Mouse (Mus musculus): ENCODE measurements at regions not wholly inside any gene's neighbourhood (a gene's known extent, or its start where the extent isn't known, plus 50 kb on each side); places are given as distances from the start of the nearest gene placed in this dataset.
"Not testable (repeated sequence)": the region's sequence is repeated elsewhere in the genome, so short reads cannot be mapped to it uniquely, and the experiment has no call there.

DNA sequence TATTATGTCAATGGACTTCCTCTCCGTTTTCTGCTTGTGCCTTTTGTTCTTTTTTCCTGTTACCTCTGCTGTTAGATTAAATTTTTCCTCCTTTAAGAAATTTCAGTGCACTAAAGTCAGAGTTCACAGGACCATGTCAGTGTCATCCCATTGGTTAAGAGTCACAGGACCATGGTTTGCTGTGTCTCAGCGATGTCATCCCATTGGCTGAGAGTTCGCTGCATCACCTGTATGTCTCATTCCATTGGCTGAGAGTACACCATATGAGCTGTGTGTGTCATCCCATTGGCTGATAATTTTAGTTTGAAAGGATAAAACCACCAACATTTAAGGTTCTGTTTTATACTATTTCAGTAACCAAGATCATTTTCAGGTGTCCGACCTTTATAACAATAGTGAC lies 50.7 kb upstream of the Jade1 start:
- no peak overlapping the region for H3K4me2 ChIP-seq
- no peaks in the 10 kb centered on the region for H3K27me3 ChIP-seq
- no peaks in the 10 kb centered on the region for H3K9me3 ChIP-seq
- ATAC-seq (ENCODE audit: insufficient number of reproducible peaks, insufficient read depth, low FRiP score, low TSS enrichment, low read depth) = no peak
- H3K27ac ChIP-seq = no peak overlapping the region
- no peak overlapping the region for H3K9ac ChIP-seq (replicated peaks)
- 90% methylated on average over 4 of the region's 4 CpGs for whole genome bisulfite sequencing
- H3K4me1 ChIP-seq (replicated peaks) = no peaks in the 10 kb centered on the region
- no peaks in the 10 kb centered on the region for H3K36me3 ChIP-seq
- no peak overlapping the region for H3K4me3 ChIP-seq (replicated peaks)

DNA sequence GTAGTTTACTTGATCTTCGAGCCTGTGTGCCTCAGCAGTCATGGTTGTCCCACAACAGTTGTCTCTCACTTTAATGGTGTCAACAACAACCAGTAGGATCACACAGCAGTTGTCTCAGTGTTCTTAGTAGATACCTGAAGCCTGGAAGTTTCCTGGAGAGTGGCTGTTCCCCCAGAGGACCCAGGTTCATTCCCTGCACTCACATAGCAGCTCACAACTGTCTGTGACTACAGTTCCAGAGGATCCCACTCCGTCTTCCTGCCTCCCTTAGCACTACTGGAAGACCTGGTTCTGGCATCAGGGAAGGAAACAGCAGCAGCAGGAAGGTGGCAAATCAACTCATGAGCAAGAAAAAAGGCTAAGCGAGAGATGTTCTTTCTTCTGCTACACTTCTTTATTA lies 53.4 kb upstream of the Jade1 start:
- Histone ChIP-seq H3K4me2 (no peak overlapping the region), H3K4me3 (replicated peaks) (no peak overlapping the region), H3K4me1 (replicated peaks) (no peaks in the 10 kb centered on the region), H3K9ac (replicated peaks) (no peak overlapping the region), H3K9me3 (no peaks in the 10 kb centered on the region), H3K36me3 (no peaks in the 10 kb centered on the region), H3K27ac (no peak overlapping the region), H3K27me3 (no peaks in the 10 kb centered on the region)
- ATAC-seq (ENCODE audit: insufficient number of reproducible peaks, insufficient read depth, low FRiP score, low TSS enrichment, low read depth) = no peak
- 85% methylated on average over 3 of the region's 3 CpGs for WGBS

DNA sequence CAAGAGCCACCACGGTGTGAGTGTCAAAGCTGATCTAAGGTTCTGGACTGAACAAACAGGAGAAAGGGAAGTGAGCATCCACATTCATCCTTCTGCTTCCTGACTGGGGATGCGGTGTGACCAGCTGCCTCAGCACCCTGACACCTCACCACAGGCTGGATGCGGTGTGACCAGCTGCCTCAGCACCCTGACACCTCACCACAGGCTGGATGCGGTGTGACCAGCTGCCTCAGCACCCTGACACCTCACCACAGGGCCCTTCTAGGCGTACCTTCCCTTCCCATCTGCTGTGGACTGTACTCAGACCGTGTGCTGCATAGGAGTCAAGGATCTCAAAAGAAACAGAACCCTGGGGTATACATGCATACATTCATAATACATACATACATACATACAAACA lies 53.9 kb upstream of the Jade1 start:
- H3K9ac ChIP-seq (replicated peaks); H3K4me3 ChIP-seq (replicated peaks); H3K36me3 ChIP-seq; H3K4me1 ChIP-seq (replicated peaks); H3K27ac ChIP-seq; H3K4me2 ChIP-seq; H3K27me3 ChIP-seq; H3K9me3 ChIP-seq; ATAC-seq (ENCODE audit: insufficient number of reproducible peaks, insufficient read depth, low FRiP score, low TSS enrichment, low read depth): not testable (repeated sequence)
- 63% methylated on average over 6 of the region's 6 CpGs for WGBS

DNA sequence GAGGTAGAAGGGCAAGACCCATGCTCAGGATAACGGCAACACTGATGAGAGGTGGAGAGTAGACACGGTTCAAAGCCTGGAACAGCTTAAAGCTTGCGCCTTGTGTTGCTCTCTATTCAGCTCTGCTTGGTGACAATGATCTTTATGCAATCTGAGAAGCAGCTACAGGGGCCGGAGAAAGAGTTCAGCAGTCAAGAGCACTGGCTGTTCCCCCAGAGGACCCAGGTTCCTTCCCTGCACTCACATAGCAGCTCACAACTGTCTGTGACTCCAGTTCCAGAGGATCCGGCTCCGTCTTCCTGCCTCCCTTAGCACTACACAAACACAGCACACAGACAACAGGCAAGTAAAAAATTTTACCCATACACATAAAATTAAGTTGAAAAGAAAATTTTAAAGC lies 54.4 kb upstream of the Jade1 start:
- Histone ChIP-seq H3K9me3 (no peaks in the 10 kb centered on the region), H3K27me3 (no peaks in the 10 kb centered on the region), H3K27ac (no peak overlapping the region), H3K4me2 (no peak overlapping the region), H3K4me3 (replicated peaks) (no peak overlapping the region), H3K9ac (replicated peaks) (no peak overlapping the region), H3K36me3 (no peaks in the 10 kb centered on the region), H3K4me1 (replicated peaks) (no peaks in the 10 kb centered on the region)
- no peak for ATAC-seq (ENCODE audit: insufficient number of reproducible peaks, insufficient read depth, low FRiP score, low TSS enrichment, low read depth)
- WGBS = 77% methylated on average over 6 of the region's 6 CpGs

DNA sequence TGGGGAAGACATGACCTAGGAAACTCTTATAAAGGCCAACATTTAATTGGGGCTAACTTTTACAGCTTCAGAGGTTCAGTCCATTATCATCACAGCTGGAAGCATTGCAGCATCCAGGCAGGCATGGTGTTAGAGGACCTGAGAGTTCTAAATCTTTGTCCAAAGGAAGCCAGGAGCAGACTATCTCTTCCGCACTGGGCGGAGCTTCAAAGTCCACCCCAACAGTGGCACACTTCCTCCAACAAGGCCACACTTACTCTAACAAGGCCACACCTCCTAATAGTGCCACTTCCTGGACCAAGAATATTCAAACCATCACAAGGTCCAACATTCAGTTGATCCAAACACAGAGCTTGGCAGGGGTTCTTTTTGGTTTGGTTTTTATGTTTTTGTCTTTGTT lies 55.9 kb upstream of the Jade1 start:
- H3K9ac ChIP-seq (replicated peaks) = no peak overlapping the region
- no peak for ATAC-seq (ENCODE audit: insufficient number of reproducible peaks, insufficient read depth, low FRiP score, low TSS enrichment, low read depth)
- H3K27ac ChIP-seq = no peak overlapping the region
- no peaks in the 10 kb centered on the region for H3K27me3 ChIP-seq
- 91% methylated on average over 2 of the region's 2 CpGs for WGBS
- H3K9me3 ChIP-seq = no peaks in the 10 kb centered on the region
- no peak overlapping the region for H3K4me2 ChIP-seq
- no peaks in the 10 kb centered on the region for H3K36me3 ChIP-seq
- no peaks in the 10 kb centered on the region for H3K4me1 ChIP-seq (replicated peaks)
- H3K4me3 ChIP-seq (replicated peaks) = no peak overlapping the region

DNA sequence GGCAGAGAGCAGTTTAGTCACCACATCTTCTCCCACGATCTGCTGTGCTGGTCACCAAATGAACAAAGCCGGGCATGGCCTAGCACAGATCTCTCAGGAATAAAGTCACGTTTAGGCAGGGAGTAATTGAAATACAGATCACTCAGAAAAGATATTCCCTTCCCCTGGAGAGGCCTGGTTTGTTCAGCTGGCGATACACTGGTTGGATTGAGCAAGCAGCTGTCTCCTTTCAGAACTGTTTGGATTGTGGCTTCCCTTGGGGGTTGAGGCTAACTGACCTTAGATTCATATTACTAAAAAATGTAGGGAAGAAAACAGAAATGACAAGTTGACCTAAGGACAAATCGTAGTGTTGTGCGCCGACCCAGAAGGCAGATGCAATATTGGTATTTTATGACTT lies 56.7 kb upstream of the Jade1 start:
- Histone ChIP-seq H3K4me3 (replicated peaks) (no peak overlapping the region), H3K9me3 (no peaks in the 10 kb centered on the region), H3K9ac (replicated peaks) (no peak overlapping the region), H3K36me3 (no peaks in the 10 kb centered on the region), H3K4me1 (replicated peaks) (no peaks in the 10 kb centered on the region), H3K4me2 (no peak overlapping the region), H3K27ac (no peak overlapping the region), H3K27me3 (no peaks in the 10 kb centered on the region)
- 81% methylated on average over 7 of the region's 7 CpGs for WGBS
- no peak for ATAC-seq (ENCODE audit: insufficient number of reproducible peaks, insufficient read depth, low FRiP score, low TSS enrichment, low read depth)

DNA sequence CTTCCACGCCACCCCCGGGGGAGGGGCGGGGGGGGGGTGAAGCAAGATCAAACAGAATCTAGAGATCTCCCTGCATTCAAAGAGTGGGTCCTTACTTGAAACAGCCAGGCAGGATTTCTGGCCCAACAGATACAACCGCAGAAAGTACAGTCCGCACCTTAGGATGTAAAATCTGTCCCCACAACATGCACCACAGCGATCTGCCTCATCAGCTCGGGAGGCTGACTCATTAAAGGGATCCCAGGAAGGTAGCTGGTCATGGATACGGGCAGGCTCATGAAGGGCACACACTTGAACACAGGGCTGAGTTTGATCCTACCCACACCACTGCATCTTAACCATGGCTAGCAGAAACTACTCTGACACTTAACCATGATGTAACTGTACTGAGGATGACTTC lies 57.8 kb upstream of the Jade1 start:
- no peaks in the 10 kb centered on the region for H3K9me3 ChIP-seq
- H3K4me1 ChIP-seq (replicated peaks) = no peaks in the 10 kb centered on the region
- no peak overlapping the region for H3K9ac ChIP-seq (replicated peaks)
- no peaks in the 10 kb centered on the region for H3K27me3 ChIP-seq
- H3K27ac ChIP-seq = no peak overlapping the region
- H3K4me2 ChIP-seq = no peak overlapping the region
- no peak for ATAC-seq (ENCODE audit: insufficient number of reproducible peaks, insufficient read depth, low FRiP score, low TSS enrichment, low read depth)
- no peaks in the 10 kb centered on the region for H3K36me3 ChIP-seq
- H3K4me3 ChIP-seq (replicated peaks) = no peak overlapping the region
- WGBS = 75% methylated on average over 8 of the region's 8 CpGs

DNA sequence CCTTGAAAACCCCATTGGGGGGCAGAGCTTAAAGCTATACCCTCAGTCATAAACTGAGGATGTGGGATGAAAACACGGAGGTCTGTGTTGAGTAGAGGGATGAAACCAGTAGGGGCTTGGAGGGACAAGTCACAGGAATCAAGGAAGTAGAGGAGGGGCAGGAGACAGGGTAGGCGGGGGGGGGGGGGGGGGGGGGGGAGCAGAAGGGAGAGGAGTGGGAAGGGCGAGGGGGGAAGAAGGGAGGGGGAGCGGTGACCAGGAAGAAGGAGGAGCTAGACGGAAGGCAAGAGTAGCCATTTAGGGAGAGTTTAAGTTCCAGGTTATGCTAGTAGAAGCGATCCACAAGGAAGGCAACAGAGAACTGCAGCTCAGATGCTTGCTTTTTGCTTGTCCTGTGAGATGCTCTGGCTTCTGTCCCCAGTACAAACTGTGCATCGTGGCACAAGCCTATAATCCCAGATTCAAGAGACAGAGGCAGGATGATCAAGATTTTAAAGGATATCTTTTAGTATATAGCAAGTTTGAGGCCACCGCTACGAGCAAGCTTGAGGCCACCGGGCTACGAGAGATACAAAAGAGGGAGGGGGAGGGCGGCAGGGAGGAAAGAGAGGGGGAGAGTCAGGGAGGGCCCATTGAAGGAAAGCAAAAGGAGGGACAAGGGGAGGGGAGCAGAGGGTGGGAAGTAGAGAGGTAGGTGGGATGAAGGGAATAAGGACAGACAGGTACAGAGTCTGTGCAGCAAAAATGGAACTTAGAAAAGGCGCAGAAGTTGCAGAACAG lies 58.4 kb upstream of the Jade1 start:
- Histone ChIP-seq H3K36me3 (no peaks in the 10 kb centered on the region), H3K4me1 (replicated peaks) (no peaks in the 10 kb centered on the region), H3K4me3 (replicated peaks) (no peak overlapping the region), H3K9ac (replicated peaks) (no peak overlapping the region), H3K4me2 (no peak overlapping the region), H3K27ac (no peak overlapping the region), H3K9me3 (no peaks in the 10 kb centered on the region), H3K27me3 (no peaks in the 10 kb centered on the region)
- 57% methylated on average over 11 of the region's 13 CpGs for WGBS
- ATAC-seq (ENCODE audit: insufficient number of reproducible peaks, insufficient read depth, low FRiP score, low TSS enrichment, low read depth) = no peak

- no peaks in the 10 kb centered on the region for H3K4me1 ChIP-seq (replicated peaks)
- no peak for ATAC-seq (ENCODE audit: insufficient number of reproducible peaks, insufficient read depth, low FRiP score, low TSS enrichment, low read depth)
- H3K4me2 ChIP-seq = no peak overlapping the region
- no peaks in the 10 kb centered on the region for H3K9me3 ChIP-seq
- 86% methylated on average over 3 of the region's 3 CpGs for WGBS
- H3K4me3 ChIP-seq (replicated peaks) = no peak overlapping the region
- no peak overlapping the region for H3K9ac ChIP-seq (replicated peaks)
- H3K27me3 ChIP-seq = no peaks in the 10 kb centered on the region
- no peak overlapping the region for H3K27ac ChIP-seq
- no peaks in the 10 kb centered on the region for H3K36me3 ChIP-seq
These were observed 59.6 kb upstream of the Jade1 start for GRCm38 (mm10) chr3:41495893-41496292.

DNA sequence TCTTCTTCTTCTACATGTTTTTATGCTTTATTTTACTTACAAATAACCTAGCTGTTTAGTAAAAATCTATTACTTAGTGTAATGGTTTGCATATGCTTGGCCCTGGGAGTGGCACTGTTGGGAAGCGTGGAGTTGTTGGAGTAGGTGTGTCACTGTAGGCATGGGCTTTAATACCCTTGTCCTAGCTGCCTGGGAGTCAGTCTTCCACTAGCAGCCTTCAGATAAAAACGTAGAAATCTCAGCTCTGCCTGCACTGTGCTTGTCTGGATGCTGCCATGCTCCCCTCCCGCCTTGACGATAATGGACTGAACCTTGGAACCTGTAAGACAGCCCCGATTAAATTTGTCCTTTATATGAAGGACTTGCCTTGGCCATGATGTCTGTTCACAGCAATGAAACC lies 60.4 kb upstream of the Jade1 start:
- Histone ChIP-seq H3K4me2 (no peak overlapping the region), H3K4me3 (replicated peaks) (no peak overlapping the region), H3K36me3 (no peaks in the 10 kb centered on the region), H3K9ac (replicated peaks) (no peak overlapping the region), H3K4me1 (replicated peaks) (0 out of 2 replicates have a peak, but pooled peaks cover 4% of the 10 kb centered on the region), H3K27me3 (no peaks in the 10 kb centered on the region), H3K9me3 (no peaks in the 10 kb centered on the region), H3K27ac (no peak overlapping the region)
- WGBS = 81% methylated on average over 5 of the region's 5 CpGs
- ATAC-seq (ENCODE audit: insufficient number of reproducible peaks, insufficient read depth, low FRiP score, low TSS enrichment, low read depth) = no peak

DNA sequence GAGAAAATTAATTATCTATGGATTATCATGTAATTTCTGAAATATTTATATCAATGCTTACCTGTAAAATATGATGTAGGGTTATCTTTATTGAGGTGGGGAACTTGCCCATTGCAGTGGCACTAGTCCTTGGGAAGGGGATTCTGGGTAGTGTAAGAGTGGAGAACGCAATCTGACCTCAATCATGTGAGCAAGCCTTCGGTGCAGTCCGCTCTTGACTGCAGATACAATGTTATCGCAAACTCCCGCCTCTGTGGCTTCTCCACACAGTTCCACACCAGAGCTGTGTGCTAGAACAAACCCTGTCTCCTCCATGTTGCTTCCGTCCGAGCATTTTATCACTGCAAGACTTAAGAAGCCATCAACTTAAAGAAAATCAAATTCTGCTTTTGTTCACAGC lies 62.1 kb upstream of the Jade1 start:
- Histone ChIP-seq H3K9me3 (no peaks in the 10 kb centered on the region), H3K4me3 (replicated peaks) (no peak overlapping the region), H3K27ac (no peak overlapping the region), H3K4me2 (no peak overlapping the region), H3K36me3 (no peaks in the 10 kb centered on the region), H3K27me3 (no peaks in the 10 kb centered on the region), H3K9ac (replicated peaks) (no peak overlapping the region), H3K4me1 (replicated peaks) (0 out of 2 replicates have a peak, but pooled peaks cover 9% of the 10 kb centered on the region)
- no peak for ATAC-seq (ENCODE audit: insufficient number of reproducible peaks, insufficient read depth, low FRiP score, low TSS enrichment, low read depth)
- 96% methylated on average over 7 of the region's 7 CpGs for WGBS

GRCm38 (mm10) chr3:41492727-41493392 lies 62.7 kb upstream of the Jade1 start:
- Histone ChIP-seq H3K9ac (replicated peaks) (no peak overlapping the region), H3K4me3 (replicated peaks) (no peak overlapping the region), H3K4me2 (no peak overlapping the region), H3K27ac (no peak overlapping the region), H3K9me3 (no peaks in the 10 kb centered on the region), H3K36me3 (no peaks in the 10 kb centered on the region), H3K4me1 (replicated peaks) (0 out of 2 replicates have a peak, but pooled peaks cover 9% of the 10 kb centered on the region), H3K27me3 (no peaks in the 10 kb centered on the region)
- 86% methylated on average over 13 of the region's 13 CpGs for WGBS
- no peak for ATAC-seq (ENCODE audit: insufficient number of reproducible peaks, insufficient read depth, low FRiP score, low TSS enrichment, low read depth)
